Mouse (Mus musculus) left cerebral cortex, postnatal 4 days (tissue): ENCODE results near the gene Trim60. TPM values are rescaled to one million over a fixed set of nuclear protein-coding genes. Genes with fewer than 3 reads are reported as not detected.

ENCODE experiments used
- DNase-seq: peaks from one replicate; pipeline ENCODE4 v3.0.0-alpha.2; 2022
- intact Hi-C: fragments of 180-260 bp; cut with DNase I; formaldehyde crosslinking; loops from one replicate; pipeline ENCODE4 v1.15.1; 2025
- total RNA-seq, 2 experiments: library from RNA; stranded (reverse); gene quantifications; 2 replicates each; pipeline ENCODE4 v1.2.3; 2021

Gene Trim60
- total RNA-seq, 2 experiments from 2014 or later = not detected

- intact Hi-C loops = no loop called here
- no peak for DNase-seq
Measured at GRCm38 (mm10) chr8:64998806-64999365, 19.5 kb downstream of the Trim60 start.

- DNase-seq = no peak
- intact Hi-C loops = no loop called here
Measured at GRCm38 (mm10) chr8:64987731-64988130, 30.7 kb downstream of the Trim60 start, which contains the start of gene Trim75. Trim75 (minus strand) TSS chr8:64987831.

GRCm38 (mm10) chr8:64983150-64983897 lies 35.1 kb downstream of the Trim60 start:
- peak; percentile 58 for DNase-seq
- intact Hi-C loops = no loop called here

GRCm38 (mm10) chr8:64962836-64963235 lies 55.5 kb downstream of the Trim60 start:
- no peak for DNase-seq
- intact Hi-C loops = no loop called here

GRCm38 (mm10) chr8:64959025-64959424 lies 59.4 kb downstream of the Trim60 start:
- no peak for DNase-seq
- intact Hi-C loops = no loop called here

- no peak for DNase-seq
- intact Hi-C loops = no loop called here
Measured at GRCm38 (mm10) chr8:64952101-64952500, 66.3 kb downstream of the Trim60 start.

Other genes starting within 250 kb of the Trim60 start
- 100 to 1,000 TPM in 1 of 2 experiments, 10 to 100 TPM in 1; 97.3 to 103 TPM for gene Klhl2, start 168.6 kb downstream of the Trim60 start, total RNA-seq
- 10 to 100 TPM; 14.1 to 18.7 TPM for gene Tmem192, start 71.4 kb downstream of the Trim60 start, total RNA-seq
- gene Trim75, start 30.8 kb downstream of the Trim60 start, total RNA-seq = not detected
- gene Trim61, start 61 bp downstream of the Trim60 start, total RNA-seq = not detected
- gene Apela, start 18.8 kb upstream of the Trim60 start, total RNA-seq = under 1 TPM in 1 of 2 experiments, not detected in 1; 0.56 TPM
- not detected for gene Gm10663, start 56.4 kb upstream of the Trim60 start, total RNA-seq
- not detected for gene BC030870, start 111.0 kb upstream of the Trim60 start, total RNA-seq